Mouse (Mus musculus): ENCODE measurements around the gene Fndc3b. TPM values are rescaled to one million over a fixed set of nuclear protein-coding genes. Genes with fewer than 3 reads are reported as not detected.

Fndc3b gene
- polyA plus RNA-seq, 1 experiment from 2014 or later, result 14.0 TPM

GRCm38 (mm10) chr3:27642381-27642780 lies 68.7 kb downstream of the Fndc3b start:
- no peak overlapping the region for H3K4me2 ChIP-seq (ENCODE audit: low read depth, low read length)
- WGBS, result 91% methylated on average over 6 of the region's 6 CpGs
- H3K9ac ChIP-seq (ENCODE audit: low read depth, low read length), result no peak overlapping the region
- no peak overlapping the region for H3K27ac ChIP-seq (ENCODE audit: low read length)
- ATAC-seq, result no peak
- H3K4me3 ChIP-seq (ENCODE audit: low read length), result no peak overlapping the region
- H3K36me3 ChIP-seq (ENCODE audit: control insufficient read depth, insufficient read depth, low read length), result no peaks in the 10 kb centered on the region
- H3K9me3 ChIP-seq (ENCODE audit: control insufficient read depth, low read length), result no peaks in the 10 kb centered on the region
- H3K27me3 ChIP-seq (replicated peaks; ENCODE audit: control insufficient read depth, insufficient read depth, low read length), result no peaks in the 10 kb centered on the region
- H3K4me1 ChIP-seq (ENCODE audit: control insufficient read depth, insufficient read depth, low read length), result peaks cover 2% of the 10 kb centered on the region; the same call in 1 of the 2 replicates

- Histone ChIP-seq H3K9ac (ENCODE audit: low read depth, low read length) (no peak overlapping the region), H3K9me3 (ENCODE audit: control insufficient read depth, low read length) (no peaks in the 10 kb centered on the region), H3K4me3 (ENCODE audit: low read length) (no peak overlapping the region), H3K4me2 (ENCODE audit: low read depth, low read length) (no peak overlapping the region), H3K36me3 (ENCODE audit: control insufficient read depth, insufficient read depth, low read length) (no peaks in the 10 kb centered on the region), H3K4me1 (ENCODE audit: control insufficient read depth, insufficient read depth, low read length) (no peaks in the 10 kb centered on the region; the same call in 1 of the 2 replicates), H3K27ac (ENCODE audit: low read length) (no peak overlapping the region), H3K27me3 (replicated peaks; ENCODE audit: control insufficient read depth, insufficient read depth, low read length) (no peaks in the 10 kb centered on the region)
- no peak for ATAC-seq
- 88% methylated on average over 4 of the region's 4 CpGs for WGBS
Observed at GRCm38 (mm10) chr3:27639701-27640100, 71.4 kb downstream of the Fndc3b start.

GRCm38 (mm10) chr3:27637046-27637661 lies 74.0 kb downstream of the Fndc3b start:
- ATAC-seq, result no peak
- no peak overlapping the region for H3K4me3 ChIP-seq (ENCODE audit: low read length)
- no peaks in the 10 kb centered on the region for H3K36me3 ChIP-seq (ENCODE audit: control insufficient read depth, insufficient read depth, low read length)
- H3K27me3 ChIP-seq (replicated peaks; ENCODE audit: control insufficient read depth, insufficient read depth, low read length), result no peaks in the 10 kb centered on the region
- H3K4me1 ChIP-seq (ENCODE audit: control insufficient read depth, insufficient read depth, low read length), result peaks cover 11% of the 10 kb centered on the region
- WGBS, result 80% methylated on average over 6 of the region's 6 CpGs
- H3K9me3 ChIP-seq (ENCODE audit: control insufficient read depth, low read length), result no peaks in the 10 kb centered on the region
- H3K4me2 ChIP-seq (ENCODE audit: low read depth, low read length), result no peak overlapping the region
- H3K9ac ChIP-seq (ENCODE audit: low read depth, low read length), result no peak overlapping the region
- no peak overlapping the region for H3K27ac ChIP-seq (ENCODE audit: low read length)

- Histone ChIP-seq H3K27me3 (replicated peaks; ENCODE audit: control insufficient read depth, insufficient read depth, low read length) (no peaks in the 10 kb centered on the region), H3K4me2 (ENCODE audit: low read depth, low read length) (no peak overlapping the region), H3K27ac (ENCODE audit: low read length) (no peak overlapping the region), H3K9ac (ENCODE audit: low read depth, low read length) (no peak overlapping the region), H3K4me1 (ENCODE audit: control insufficient read depth, insufficient read depth, low read length) (peaks cover 23% of the 10 kb centered on the region), H3K9me3 (ENCODE audit: control insufficient read depth, low read length) (no peaks in the 10 kb centered on the region), H3K36me3 (ENCODE audit: control insufficient read depth, insufficient read depth, low read length) (no peaks in the 10 kb centered on the region; the same call in 1 of the 2 replicates), H3K4me3 (ENCODE audit: low read length) (no peak overlapping the region)
- no peak for ATAC-seq
- 54% methylated on average over 3 of the region's 3 CpGs for WGBS
Observed at GRCm38 (mm10) chr3:27635776-27636175, 75.3 kb downstream of the Fndc3b start.

GRCm38 (mm10) chr3:27632880-27633279 lies 78.2 kb downstream of the Fndc3b start:
- ATAC-seq, result no peak; the same call in 1 of the 2 replicates
- no peaks in the 10 kb centered on the region for H3K27me3 ChIP-seq (replicated peaks; ENCODE audit: control insufficient read depth, insufficient read depth, low read length)
- no peak overlapping the region for H3K9ac ChIP-seq (ENCODE audit: low read depth, low read length)
- peaks cover 4% of the 10 kb centered on the region; the same call in 1 of the 2 replicates for H3K36me3 ChIP-seq (ENCODE audit: control insufficient read depth, insufficient read depth, low read length)
- H3K4me1 ChIP-seq (ENCODE audit: control insufficient read depth, insufficient read depth, low read length), result peaks cover 25% of the 10 kb centered on the region
- H3K4me2 ChIP-seq (ENCODE audit: low read depth, low read length), result no peak overlapping the region
- WGBS, result 92% methylated on average over 1 of the region's 1 CpGs
- no peak overlapping the region for H3K27ac ChIP-seq (ENCODE audit: low read length)
- no peak overlapping the region for H3K4me3 ChIP-seq (ENCODE audit: low read length)
- H3K9me3 ChIP-seq (ENCODE audit: control insufficient read depth, low read length), result no peaks in the 10 kb centered on the region

- Histone ChIP-seq H3K4me1 (ENCODE audit: control insufficient read depth, insufficient read depth, low read length) (peaks cover 25% of the 10 kb centered on the region), H3K9me3 (ENCODE audit: control insufficient read depth, low read length) (no peaks in the 10 kb centered on the region), H3K27me3 (replicated peaks; ENCODE audit: control insufficient read depth, insufficient read depth, low read length) (no peaks in the 10 kb centered on the region), H3K9ac (ENCODE audit: low read depth, low read length) (no peak overlapping the region), H3K4me2 (ENCODE audit: low read depth, low read length) (no peak overlapping the region), H3K27ac (ENCODE audit: low read length) (peak overlapping the region; percentile 45; the same call in 1 of the 2 replicates), H3K36me3 (ENCODE audit: control insufficient read depth, insufficient read depth, low read length) (peaks cover 4% of the 10 kb centered on the region; the same call in 1 of the 2 replicates), H3K4me3 (ENCODE audit: low read length) (no peak overlapping the region)
- peak; percentile 83 for ATAC-seq
- 60% methylated on average over 7 of the region's 7 CpGs for WGBS
Observed at GRCm38 (mm10) chr3:27631112-27631511, 80.0 kb downstream of the Fndc3b start.

- Histone ChIP-seq H3K4me2 (ENCODE audit: low read depth, low read length) (no peak overlapping the region), H3K36me3 (ENCODE audit: control insufficient read depth, insufficient read depth, low read length) (peaks cover 4% of the 10 kb centered on the region), H3K27me3 (replicated peaks; ENCODE audit: control insufficient read depth, insufficient read depth, low read length) (no peaks in the 10 kb centered on the region), H3K27ac (ENCODE audit: low read length) (no peak overlapping the region), H3K4me3 (ENCODE audit: low read length) (no peak overlapping the region), H3K9me3 (ENCODE audit: control insufficient read depth, low read length) (no peaks in the 10 kb centered on the region), H3K4me1 (ENCODE audit: control insufficient read depth, insufficient read depth, low read length) (peaks cover 25% of the 10 kb centered on the region), H3K9ac (ENCODE audit: low read depth, low read length) (no peak overlapping the region)
- WGBS, result 93% methylated on average over 5 of the region's 5 CpGs
- ATAC-seq, result no peak
Observed at GRCm38 (mm10) chr3:27629716-27630115, 81.4 kb downstream of the Fndc3b start.

GRCm38 (mm10) chr3:27626301-27626700 lies 84.8 kb downstream of the Fndc3b start:
- no peak overlapping the region for H3K4me2 ChIP-seq (ENCODE audit: low read depth, low read length)
- no peaks in the 10 kb centered on the region for H3K27me3 ChIP-seq (replicated peaks; ENCODE audit: control insufficient read depth, insufficient read depth, low read length)
- 86% methylated on average over 8 of the region's 8 CpGs for WGBS
- no peak overlapping the region for H3K9ac ChIP-seq (ENCODE audit: low read depth, low read length)
- peaks cover 6% of the 10 kb centered on the region; the same call in 1 of the 2 replicates for H3K4me1 ChIP-seq (ENCODE audit: control insufficient read depth, insufficient read depth, low read length)
- H3K36me3 ChIP-seq (ENCODE audit: control insufficient read depth, insufficient read depth, low read length), result peaks cover 8% of the 10 kb centered on the region
- H3K9me3 ChIP-seq (ENCODE audit: control insufficient read depth, low read length), result no peaks in the 10 kb centered on the region
- no peak overlapping the region for H3K4me3 ChIP-seq (ENCODE audit: low read length)
- no peak for ATAC-seq
- no peak overlapping the region for H3K27ac ChIP-seq (ENCODE audit: low read length)

- Histone ChIP-seq H3K4me2 (ENCODE audit: low read depth, low read length) (no peak overlapping the region), H3K9me3 (ENCODE audit: control insufficient read depth, low read length) (no peaks in the 10 kb centered on the region), H3K27ac (ENCODE audit: low read length) (no peak overlapping the region), H3K27me3 (replicated peaks; ENCODE audit: control insufficient read depth, insufficient read depth, low read length) (no peaks in the 10 kb centered on the region), H3K4me3 (ENCODE audit: low read length) (no peak overlapping the region), H3K9ac (ENCODE audit: low read depth, low read length) (no peak overlapping the region), H3K36me3 (ENCODE audit: control insufficient read depth, insufficient read depth, low read length) (peaks cover 6% of the 10 kb centered on the region), H3K4me1 (ENCODE audit: control insufficient read depth, insufficient read depth, low read length) (no peaks in the 10 kb centered on the region)
- no peak for ATAC-seq
- WGBS, result 67% methylated on average over 8 of the region's 8 CpGs
Observed at GRCm38 (mm10) chr3:27625592-27625985, 85.5 kb downstream of the Fndc3b start.

All from intestine, embryonic 16.5 days (tissue).